Mouse (Mus musculus) midbrain, embryonic 14.5 days (tissue): Measurements from ENCODE around the gene Olfr1342. TPM values are rescaled to one million over a fixed set of nuclear protein-coding genes. Genes with fewer than 3 reads are reported as not detected.

Experiments
- polyA plus RNA-seq: library from polyadenylated mRNA; unstranded; fragments of >200 nt; fragmentation: Nextera tagmentation; extraction: Ambion mirVana; gene quantifications from 2 replicates; pipeline ENCODE4 v1.2.1, GENCODE M21; 2014

The Olfr1342 gene
- polyA plus RNA-seq, 1 experiment from 2014 or later: not detected

Other genes with a start within 250 kb of the Olfr1342 start
- 0.13 TPM in 1 of 2 replicates, not detected in the other for gene Mpl, start 235.2 kb downstream of the Olfr1342 start, polyA plus RNA-seq
- gene Tie1, start 202.7 kb downstream of the Olfr1342 start, polyA plus RNA-seq: 8.1 and 12.0 TPM in 2 replicates
- not detected in 2 replicates for gene 2610528J11Rik, start 165.8 kb downstream of the Olfr1342 start, polyA plus RNA-seq
- not detected in 2 replicates for gene Tmem125, start 148.7 kb downstream of the Olfr1342 start, polyA plus RNA-seq
- gene Cfap57, start 72.0 kb downstream of the Olfr1342 start, polyA plus RNA-seq: 1.3 and 1.8 TPM in 2 replicates
- gene Ebna1bp2, start 72.0 kb downstream of the Olfr1342 start, polyA plus RNA-seq: 106 and 117 TPM in 2 replicates
- not detected in 2 replicates for gene Olfr62, start 33.8 kb downstream of the Olfr1342 start, polyA plus RNA-seq
- not detected in 2 replicates for gene Olfr1341, start 10.8 kb upstream of the Olfr1342 start, polyA plus RNA-seq
- not detected in 2 replicates for gene Olfr1340, start 27.4 kb upstream of the Olfr1342 start, polyA plus RNA-seq
- not detected in 2 replicates for gene Olfr1339, start 39.4 kb upstream of the Olfr1342 start, polyA plus RNA-seq
- not detected in 2 replicates for gene Olfr1338, start 66.0 kb upstream of the Olfr1342 start, polyA plus RNA-seq
- not detected in 2 replicates for gene Olfr1337, start 89.8 kb upstream of the Olfr1342 start, polyA plus RNA-seq
- not detected in 2 replicates for gene Olfr1335, start 117.2 kb upstream of the Olfr1342 start, polyA plus RNA-seq
- not detected in 2 replicates for gene Olfr1333, start 143.5 kb upstream of the Olfr1342 start, polyA plus RNA-seq
- not detected in 2 replicates for gene Olfr1331, start 171.9 kb upstream of the Olfr1342 start, polyA plus RNA-seq
- not detected in 2 replicates for gene Olfr1330, start 195.8 kb upstream of the Olfr1342 start, polyA plus RNA-seq
- gene Olfr1329, start 224.7 kb upstream of the Olfr1342 start, polyA plus RNA-seq: not detected in 2 replicates
- not detected in 2 replicates for gene Olfr1328, start 245.9 kb upstream of the Olfr1342 start, polyA plus RNA-seq